Mouse (Mus musculus): ENCODE data around the gene Bend6. TPM values are rescaled to one million over a fixed set of nuclear protein-coding genes. Genes with fewer than 3 reads are reported as not detected.
A peak's percentile ranks its signal among the peaks of the same experiment; 100 is the strongest.

Gene Bend6
- polyA plus RNA-seq, 1 experiment from 2014 or later: 3.5 TPM

- ChIA-PET CTCF (interaction anchor here (0.8 to 2.2 kb wide), 4 partner anchors 13 to 58 kb away, joined by 3 to 6 read pairs (median 4); no protein-coding TSS in a partner anchor), POLR2A (no interaction called here)
- TF ChIP-seq CTCF (IDR thresholded peaks at IDR 0.05): no peak
- H3K27me3 ChIP-seq: no peaks in the 10 kb centered on the region
- ATAC-seq (no peak), DNase-seq (ENCODE audit: low read depth, low spot score) (no peak)
- in situ Hi-C loops (cut with MboI; ENCODE audit: low pct_unique_long_range_greater_than_20kb): no loop called here
Measured at GRCm38 (mm10) chr1:33906927-33907326, 689 bp downstream of the Bend6 start.

GRCm38 (mm10) chr1:33906216-33906615 lies 1.4 kb downstream of the Bend6 start:
- DNase-seq (ENCODE audit: low read depth, low spot score) (no peak), ATAC-seq (no peak)
- POLR2A ChIA-PET: no interaction called here
- in situ Hi-C loops (cut with MboI; ENCODE audit: low pct_unique_long_range_greater_than_20kb): no loop called here
- TF ChIP-seq CTCF (IDR thresholded peaks at IDR 0.05): no peak
- no peaks in the 10 kb centered on the region for H3K27me3 ChIP-seq
- CTCF ChIA-PET: interaction anchor here (1.5 to 2.2 kb wide), 2 partner anchors 18 to 58 kb away, joined by 4 to 6 read pairs; no protein-coding TSS in a partner anchor

- no peak for TF ChIP-seq CTCF (IDR thresholded peaks at IDR 0.05)
Measured at GRCm38 (mm10) chr1:33903587-33903986, 4.0 kb downstream of the Bend6 start.

GRCm38 (mm10) chr1:33900175-33900574 lies 7.4 kb downstream of the Bend6 start:
- CTCF ChIA-PET: interaction anchor here (0.8 to 1.9 kb wide), 6 partner anchors 8 to 67 kb away, joined by 3 to 5 read pairs (median 4); partner anchors contain the start of gene Dst
- no peak for TF ChIP-seq CTCF (IDR thresholded peaks at IDR 0.05)
- POLR2A ChIA-PET: interaction anchor here (0.6 kb wide), 1 partner anchor 30 kb away, joined by 3 read pairs; no protein-coding TSS in a partner anchor
- in situ Hi-C loops (cut with MboI; ENCODE audit: low pct_unique_long_range_greater_than_20kb): no loop called here
- no peak for DNase-seq (ENCODE audit: low read depth, low spot score)
- H3K27me3 ChIP-seq: no peaks in the 10 kb centered on the region
- peak; percentile 51 for ATAC-seq

More at GRCm38 (mm10) chr1:33903587-33903986, 4.0 kb downstream of the Bend6 start:
- ChIA-PET POLR2A (no interaction called here), CTCF (no interaction called here)
- DNase-seq (ENCODE audit: low read depth, low spot score) (no peak), ATAC-seq (no peak)
- H3K27me3 ChIP-seq: no peaks in the 10 kb centered on the region
- in situ Hi-C loops (cut with MboI; ENCODE audit: low pct_unique_long_range_greater_than_20kb): no loop called here

GRCm38 (mm10) chr1:33898373-33898772 lies 9.2 kb downstream of the Bend6 start:
- DNase-seq (ENCODE audit: low read depth, low spot score) (no peak), ATAC-seq (no peak)
- POLR2A ChIA-PET: interaction anchor here (0.5 kb wide), 1 partner anchor 218 kb away, joined by 6 read pairs; no protein-coding TSS in a partner anchor
- in situ Hi-C loops (cut with MboI; ENCODE audit: low pct_unique_long_range_greater_than_20kb): loop anchor here (10.0 kb wide), 1 partner anchor 234 kb away; the partner anchor contains the start of gene Prim2
- H3K27me3 ChIP-seq: no peaks in the 10 kb centered on the region
- CTCF ChIA-PET: no interaction called here
- no peak for TF ChIP-seq CTCF (IDR thresholded peaks at IDR 0.05)

- ATAC-seq (no peak), DNase-seq (ENCODE audit: low read depth, low spot score) (no peak)
- ChIA-PET POLR2A (no interaction called here), CTCF (interaction anchor here (1.3 kb wide), 1 partner anchor 68 kb away, joined by 10 read pairs; no protein-coding TSS in a partner anchor)
- no peaks in the 10 kb centered on the region for H3K27me3 ChIP-seq
- in situ Hi-C loops (cut with MboI; ENCODE audit: low pct_unique_long_range_greater_than_20kb): loop anchor here (10.0 kb wide), 1 partner anchor 233 kb away; the partner anchor contains the start of gene Prim2
- no peak for TF ChIP-seq CTCF (IDR thresholded peaks at IDR 0.05)
Measured at GRCm38 (mm10) chr1:33897426-33897825, 10.2 kb downstream of the Bend6 start.

- in situ Hi-C loops (cut with MboI; ENCODE audit: low pct_unique_long_range_greater_than_20kb): loop anchor here (10.0 kb wide), 1 partner anchor 232 kb away; the partner anchor contains the start of gene Prim2
- no peak for DNase-seq (ENCODE audit: low read depth, low spot score)
- no peaks in the 10 kb centered on the region for H3K27me3 ChIP-seq
- CTCF ChIA-PET: interaction anchor here (1.3 kb wide), 1 partner anchor 68 kb away, joined by 10 read pairs; no protein-coding TSS in a partner anchor
- no peak for ATAC-seq
- no peak for TF ChIP-seq CTCF (IDR thresholded peaks at IDR 0.05)
- POLR2A ChIA-PET: no interaction called here
Measured at GRCm38 (mm10) chr1:33896666-33897065, 10.9 kb downstream of the Bend6 start.

GRCm38 (mm10) chr1:33896116-33896515 lies 11.5 kb downstream of the Bend6 start:
- DNase-seq (ENCODE audit: low read depth, low spot score) (no peak), ATAC-seq (no peak)
- CTCF ChIA-PET: interaction anchor here (1.3 kb wide), 1 partner anchor 69 kb away, joined by 10 read pairs; no protein-coding TSS in a partner anchor
- in situ Hi-C loops (cut with MboI; ENCODE audit: low pct_unique_long_range_greater_than_20kb): loop anchor here (10.0 kb wide), 1 partner anchor 231 kb away; the partner anchor contains the start of gene Prim2
- POLR2A ChIA-PET: no interaction called here
- no peak for TF ChIP-seq CTCF (IDR thresholded peaks at IDR 0.05)
- no peaks in the 10 kb centered on the region for H3K27me3 ChIP-seq

GRCm38 (mm10) chr1:33892784-33893183 lies 14.8 kb downstream of the Bend6 start:
- ChIA-PET CTCF (interaction anchor here (0.8 to 7.3 kb wide), 4 partner anchors 8 to 72 kb away, joined by 3 to 70 read pairs (median 4); no protein-coding TSS in a partner anchor), POLR2A (no interaction called here)
- ATAC-seq: no peak
- in situ Hi-C loops (cut with MboI; ENCODE audit: low pct_unique_long_range_greater_than_20kb): loop anchor here (5.0 to 10.0 kb wide), 2 partner anchors 70 to 228 kb away; partner anchors contain the start of gene Prim2
- DNase-seq (ENCODE audit: low read depth, low spot score): no peak
- no peaks in the 10 kb centered on the region for H3K27me3 ChIP-seq
- TF ChIP-seq CTCF (IDR thresholded peaks at IDR 0.05): peak; percentile 81

GRCm38 (mm10) chr1:33883102-33883839 lies 24.3 kb downstream of the Bend6 start:
- in situ Hi-C loops (cut with MboI; ENCODE audit: low pct_unique_long_range_greater_than_20kb): no loop called here
- TF ChIP-seq CTCF (IDR thresholded peaks at IDR 0.05): no peak
- H3K27me3 ChIP-seq: no peaks in the 10 kb centered on the region
- CTCF ChIA-PET: no interaction called here
- POLR2A ChIA-PET: interaction anchor here (0.6 kb wide), 1 partner anchor 70 kb away, joined by 3 read pairs; no protein-coding TSS in a partner anchor
- DNase-seq (ENCODE audit: low read depth, low spot score) (no peak), ATAC-seq (no peak)

- DNase-seq (ENCODE audit: low read depth, low spot score) (no peak), ATAC-seq (no peak)
- ChIA-PET CTCF (no interaction called here), POLR2A (no interaction called here)
- in situ Hi-C loops (cut with MboI; ENCODE audit: low pct_unique_long_range_greater_than_20kb): loop anchor here (10.0 kb wide), 1 partner anchor 193 kb away; no protein-coding TSS in a partner anchor
- H3K27me3 ChIP-seq: no peaks in the 10 kb centered on the region
- no peak for TF ChIP-seq CTCF (IDR thresholded peaks at IDR 0.05)
Measured at GRCm38 (mm10) chr1:33878170-33878569, 29.4 kb downstream of the Bend6 start.
